Mouse (Mus musculus): Measurements from ENCODE around the gene Dach1. TPM values are rescaled to one million over a fixed set of nuclear protein-coding genes. Genes with fewer than 3 reads are reported as not detected.
A peak's percentile ranks its signal among the peaks of the same experiment; 100 is the strongest.

The Dach1 gene
- polyA plus RNA-seq, 1 experiment from 2014 or later = 15.4 TPM

DNA sequence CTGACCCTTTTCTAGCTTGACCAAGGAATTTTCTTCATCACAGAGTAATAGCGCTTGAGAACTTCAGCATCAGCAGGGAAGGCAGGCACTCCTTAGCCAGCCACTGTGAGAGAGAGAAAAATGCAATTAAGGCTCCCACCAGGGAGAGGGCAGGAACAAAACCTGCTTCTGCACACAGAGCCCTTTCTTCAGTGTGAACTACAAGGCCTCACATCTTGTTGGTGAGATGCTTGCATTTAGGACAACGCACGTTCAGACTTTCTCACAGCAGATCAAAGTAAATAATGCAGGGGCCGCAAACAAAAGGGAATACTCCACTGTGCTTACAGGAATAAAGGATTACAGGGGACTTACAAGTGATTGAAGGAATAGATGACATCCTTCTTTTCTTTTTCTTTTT lies 74.3 kb downstream of the Dach1 start:
- no peaks in the 10 kb centered on the region for H3K27me3 ChIP-seq (ENCODE audit: poor library complexity, severe bottlenecking)
- H3K36me3 ChIP-seq (replicated peaks) = peaks cover 9% of the 10 kb centered on the region
- H3K9me3 ChIP-seq = no peaks in the 10 kb centered on the region
- peak; percentile 35 for DNase-seq (ENCODE audit: extremely low spot score, low spot score)
- H3K27ac ChIP-seq = peak overlapping the region; percentile 79
- WGBS = 15% methylated on average over 4 of the region's 4 CpGs
- H3K4me3 ChIP-seq = peak overlapping the region; percentile 3; the same call in 1 of the 2 replicates
- H3K4me1 ChIP-seq = peaks cover 55% of the 10 kb centered on the region

- Histone ChIP-seq H3K36me3 (replicated peaks) (peaks cover 9% of the 10 kb centered on the region), H3K27ac (no peak overlapping the region), H3K27me3 (ENCODE audit: poor library complexity, severe bottlenecking) (no peaks in the 10 kb centered on the region), H3K4me1 (peaks cover 46% of the 10 kb centered on the region), H3K4me3 (no peak overlapping the region), H3K9me3 (no peaks in the 10 kb centered on the region)
- WGBS = 87% methylated on average over 2 of the region's 2 CpGs
- DNase-seq (ENCODE audit: extremely low spot score, low spot score) = no peak
Observed at GRCm38 (mm10) chr14:98089246-98089645, 80.3 kb downstream of the Dach1 start.

DNA sequence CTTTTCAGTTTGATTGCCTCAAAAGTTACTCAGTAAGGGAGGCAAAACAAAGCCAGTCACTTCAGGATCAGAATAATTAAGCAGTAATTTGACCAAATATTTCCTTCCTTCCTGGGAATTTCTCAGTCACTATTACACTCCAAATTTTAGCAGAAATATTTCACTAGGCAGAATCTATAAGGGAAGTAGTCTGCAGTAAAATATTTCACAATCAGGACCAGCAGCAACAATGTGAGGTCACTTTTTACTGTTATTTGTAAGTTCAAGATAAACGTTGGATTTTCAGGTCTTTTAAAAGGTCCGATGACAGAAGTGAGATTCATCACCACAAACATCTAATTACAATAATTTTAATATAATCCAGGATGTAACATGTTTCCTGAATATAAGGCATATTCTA lies 82.2 kb downstream of the Dach1 start:
- H3K27me3 ChIP-seq (ENCODE audit: poor library complexity, severe bottlenecking) = no peaks in the 10 kb centered on the region
- H3K27ac ChIP-seq = no peak overlapping the region
- DNase-seq (ENCODE audit: extremely low spot score, low spot score) = no peak
- 85% methylated on average over 2 of the region's 2 CpGs for WGBS
- H3K36me3 ChIP-seq (replicated peaks) = no peaks in the 10 kb centered on the region
- H3K4me3 ChIP-seq = no peak overlapping the region
- H3K4me1 ChIP-seq = peaks cover 53% of the 10 kb centered on the region
- H3K9me3 ChIP-seq = no peaks in the 10 kb centered on the region

DNA sequence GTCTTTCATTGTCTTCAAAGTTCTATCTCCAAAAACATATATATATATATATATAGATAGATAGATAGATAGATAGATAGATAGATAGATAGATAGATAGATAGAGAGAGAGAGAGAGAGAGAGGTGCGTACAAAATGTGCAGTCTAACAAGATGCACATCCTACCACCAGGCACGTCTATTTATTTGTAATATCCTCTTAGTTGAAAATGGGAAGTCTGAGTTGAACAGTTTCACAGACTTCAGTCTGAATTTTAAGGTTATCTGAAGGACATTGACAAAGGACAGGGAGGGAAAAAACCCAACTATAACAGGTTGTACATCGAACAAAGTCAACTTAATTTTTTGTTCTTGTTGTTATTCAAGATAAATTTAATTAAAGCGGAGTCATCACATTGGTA lies 82.8 kb downstream of the Dach1 start:
- H3K27me3 ChIP-seq (ENCODE audit: poor library complexity, severe bottlenecking) = no peaks in the 10 kb centered on the region
- no peaks in the 10 kb centered on the region for H3K9me3 ChIP-seq
- no peak for DNase-seq (ENCODE audit: extremely low spot score, low spot score)
- H3K4me1 ChIP-seq = peaks cover 53% of the 10 kb centered on the region
- no peaks in the 10 kb centered on the region for H3K36me3 ChIP-seq (replicated peaks)
- no peak overlapping the region for H3K27ac ChIP-seq
- no peak overlapping the region for H3K4me3 ChIP-seq
- 93% methylated on average over 4 of the region's 4 CpGs for WGBS

- Histone ChIP-seq H3K36me3 (replicated peaks) (no peaks in the 10 kb centered on the region), H3K4me3 (no peak overlapping the region), H3K27ac (no peak overlapping the region), H3K9me3 (no peaks in the 10 kb centered on the region), H3K27me3 (ENCODE audit: poor library complexity, severe bottlenecking) (no peaks in the 10 kb centered on the region), H3K4me1 (peaks cover 67% of the 10 kb centered on the region)
- 80% methylated on average over 5 of the region's 5 CpGs for WGBS
- no peak for DNase-seq (ENCODE audit: extremely low spot score, low spot score)
Observed at GRCm38 (mm10) chr14:98085141-98085540, 84.4 kb downstream of the Dach1 start.

DNA sequence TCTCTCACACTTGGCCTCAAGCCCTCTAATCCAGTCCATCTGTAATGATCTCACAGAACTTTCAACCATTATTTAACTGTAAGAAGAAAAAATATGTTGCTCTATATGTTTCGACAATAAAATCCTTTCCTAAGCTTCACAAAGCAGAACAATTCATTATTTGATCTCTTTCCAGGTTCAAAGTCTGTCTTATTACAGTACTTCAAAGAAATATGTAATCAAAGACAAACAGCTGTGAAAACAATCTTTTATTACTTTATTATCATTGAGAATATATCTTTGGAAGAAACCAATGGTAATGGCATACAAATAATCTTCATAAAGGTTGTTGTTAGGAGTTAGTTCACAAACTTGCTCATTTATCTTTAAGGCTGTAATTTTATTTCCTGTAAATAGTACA lies 84.8 kb downstream of the Dach1 start:
- Histone ChIP-seq H3K36me3 (replicated peaks) (no peaks in the 10 kb centered on the region), H3K4me3 (no peak overlapping the region), H3K27me3 (ENCODE audit: poor library complexity, severe bottlenecking) (no peaks in the 10 kb centered on the region), H3K27ac (no peak overlapping the region), H3K4me1 (peaks cover 71% of the 10 kb centered on the region), H3K9me3 (no peaks in the 10 kb centered on the region)
- 78% methylated on average over 1 of the region's 1 CpGs for WGBS
- DNase-seq (ENCODE audit: extremely low spot score, low spot score) = no peak

GRCm38 (mm10) chr14:98083419-98083818 lies 86.1 kb downstream of the Dach1 start:
- no peak for DNase-seq (ENCODE audit: extremely low spot score, low spot score)
- 15% methylated on average over 1 of the region's 1 CpGs for WGBS
- Histone ChIP-seq H3K27ac (no peak overlapping the region), H3K36me3 (replicated peaks) (no peaks in the 10 kb centered on the region), H3K4me1 (peaks cover 78% of the 10 kb centered on the region), H3K9me3 (no peaks in the 10 kb centered on the region), H3K4me3 (no peak overlapping the region), H3K27me3 (ENCODE audit: poor library complexity, severe bottlenecking) (no peaks in the 10 kb centered on the region)

GRCm38 (mm10) chr14:98080014-98080413 lies 89.6 kb downstream of the Dach1 start:
- Histone ChIP-seq H3K36me3 (replicated peaks) (no peaks in the 10 kb centered on the region), H3K27ac (no peak overlapping the region), H3K4me3 (no peak overlapping the region), H3K27me3 (ENCODE audit: poor library complexity, severe bottlenecking) (no peaks in the 10 kb centered on the region), H3K4me1 (peaks cover 83% of the 10 kb centered on the region), H3K9me3 (no peaks in the 10 kb centered on the region)
- 61% methylated on average over 6 of the region's 6 CpGs for whole genome bisulfite sequencing
- DNase-seq (ENCODE audit: extremely low spot score, low spot score) = no peak

GRCm38 (mm10) chr14:98077996-98078395 lies 91.6 kb downstream of the Dach1 start:
- no peaks in the 10 kb centered on the region for H3K9me3 ChIP-seq
- H3K4me3 ChIP-seq = no peak overlapping the region
- no peak for DNase-seq (ENCODE audit: extremely low spot score, low spot score)
- H3K4me1 ChIP-seq = peaks cover 83% of the 10 kb centered on the region
- no peak overlapping the region for H3K27ac ChIP-seq
- H3K36me3 ChIP-seq (replicated peaks) = no peaks in the 10 kb centered on the region
- H3K27me3 ChIP-seq (ENCODE audit: poor library complexity, severe bottlenecking) = no peaks in the 10 kb centered on the region

- H3K36me3 ChIP-seq (replicated peaks) = no peaks in the 10 kb centered on the region
- peak overlapping the region; percentile 78 for H3K27ac ChIP-seq
- peak overlapping the region; percentile 16 for H3K4me3 ChIP-seq
- 44% methylated on average over 12 of the region's 12 CpGs for WGBS
- H3K9me3 ChIP-seq = no peaks in the 10 kb centered on the region
- H3K27me3 ChIP-seq (ENCODE audit: poor library complexity, severe bottlenecking) = no peaks in the 10 kb centered on the region
- peaks cover 71% of the 10 kb centered on the region for H3K4me1 ChIP-seq
- no peak for DNase-seq (ENCODE audit: extremely low spot score, low spot score)
Observed at GRCm38 (mm10) chr14:98073421-98074080, 96.0 kb downstream of the Dach1 start.

GRCm38 (mm10) chr14:98072647-98073420 lies 96.7 kb downstream of the Dach1 start:
- WGBS = 22% methylated on average over 11 of the region's 11 CpGs
- Histone ChIP-seq H3K4me3 (peak overlapping the region; percentile 16), H3K9me3 (no peaks in the 10 kb centered on the region), H3K4me1 (peaks cover 68% of the 10 kb centered on the region), H3K36me3 (replicated peaks) (no peaks in the 10 kb centered on the region), H3K27ac (peak overlapping the region; percentile 78), H3K27me3 (ENCODE audit: poor library complexity, severe bottlenecking) (no peaks in the 10 kb centered on the region)
- peak; percentile 66 for DNase-seq (ENCODE audit: extremely low spot score, low spot score)

- Histone ChIP-seq H3K36me3 (replicated peaks) (no peaks in the 10 kb centered on the region), H3K4me3 (peak overlapping the region; percentile 20; the same call in 1 of the 2 replicates), H3K9me3 (no peaks in the 10 kb centered on the region), H3K27me3 (ENCODE audit: poor library complexity, severe bottlenecking) (no peaks in the 10 kb centered on the region), H3K27ac (peak overlapping the region; percentile 78), H3K4me1 (peaks cover 64% of the 10 kb centered on the region)
- WGBS = 14% methylated on average over 4 of the region's 4 CpGs
- DNase-seq (ENCODE audit: extremely low spot score, low spot score) = no peak
Observed at GRCm38 (mm10) chr14:98071877-98072276, 97.7 kb downstream of the Dach1 start.

GRCm38 (mm10) chr14:98067273-98067905 lies 102.2 kb downstream of the Dach1 start:
- Histone ChIP-seq H3K4me3 (no peak overlapping the region), H3K36me3 (replicated peaks) (no peaks in the 10 kb centered on the region), H3K27me3 (ENCODE audit: poor library complexity, severe bottlenecking) (no peaks in the 10 kb centered on the region), H3K27ac (no peak overlapping the region), H3K9me3 (no peaks in the 10 kb centered on the region), H3K4me1 (peaks cover 49% of the 10 kb centered on the region)
- WGBS = 87% methylated on average over 4 of the region's 4 CpGs
- no peak for DNase-seq (ENCODE audit: extremely low spot score, low spot score)
